Mouse (Mus musculus) layer of hippocampus, adult 8-10 months (tissue): ENCODE results near the gene Tubg1. TPM values are rescaled to one million over a fixed set of nuclear protein-coding genes. Genes with fewer than 3 reads are reported as not detected.
"Not testable (repeated sequence)": the region's sequence is repeated elsewhere in the genome, so short reads cannot be mapped to it uniquely, and the experiment has no call there.

Source experiments
- DNase-seq, 2 experiments: peaks; one replicate each; pipeline ENCODE4 v3.0.0; 2022; ENCODE audit warnings: low spot score in 2 of 2
- total RNA-seq, 4 experiments: library from RNA; stranded (reverse); gene quantifications; 2 replicates each; pipeline ENCODE4 v1.2.4; 2022

Tubg1 gene
- total RNA-seq, 4 experiments from 2014 or later = 39.8 to 43.9 (median 43.3) TPM

GRCm38 (mm10) chr11:101140164-101140819, 20.6 kb downstream of the Tubg1 start:
- no peak for DNase-seq

- no peak for DNase-seq
Measured at GRCm38 (mm10) chr11:101141088-101141487, 21.4 kb downstream of the Tubg1 start.

GRCm38 (mm10) chr11:101142215-101142967, 22.7 kb downstream of the Tubg1 start:
- no peak for DNase-seq

- DNase-seq = no peak
Measured at GRCm38 (mm10) chr11:101143338-101144225, 23.8 kb downstream of the Tubg1 start.

- no peak for DNase-seq
Measured at GRCm38 (mm10) chr11:101146377-101146776, 26.6 kb downstream of the Tubg1 start.

GRCm38 (mm10) chr11:101148751-101149150, 29.0 kb downstream of the Tubg1 start:
- no peak for DNase-seq

GRCm38 (mm10) chr11:101149178-101150105, 29.7 kb downstream of the Tubg1 start:
- no peak for DNase-seq

- DNase-seq = no peak
Measured at GRCm38 (mm10) chr11:101151063-101151462, 31.3 kb downstream of the Tubg1 start.

GRCm38 (mm10) chr11:101152825-101153224, 33.1 kb downstream of the Tubg1 start:
- DNase-seq = no peak

GRCm38 (mm10) chr11:101154648-101155047, 34.9 kb downstream of the Tubg1 start:
- DNase-seq = no peak

- no peak for DNase-seq
Measured at GRCm38 (mm10) chr11:101155151-101155550, 35.4 kb downstream of the Tubg1 start.

- peak; percentile 75 to 83 for DNase-seq
Measured at GRCm38 (mm10) chr11:101155728-101156371, 36.1 kb downstream of the Tubg1 start, which contains the start of gene Tubg2. Gene Tubg2 (plus strand): TSS chr11:101155907.

GRCm38 (mm10) chr11:101160151-101160550, 40.4 kb downstream of the Tubg1 start:
- DNase-seq = not testable (repeated sequence)

GRCm38 (mm10) chr11:101160981-101161505, 41.3 kb downstream of the Tubg1 start:
- not testable (repeated sequence) for DNase-seq

- no peak for DNase-seq
Measured at GRCm38 (mm10) chr11:101161551-101161950, 41.8 kb downstream of the Tubg1 start.

GRCm38 (mm10) chr11:101162301-101162700, 42.6 kb downstream of the Tubg1 start:
- DNase-seq = no peak

- DNase-seq = no peak
Measured at GRCm38 (mm10) chr11:101162772-101163171, 43.0 kb downstream of the Tubg1 start.

GRCm38 (mm10) chr11:101163476-101164350, 44.0 kb downstream of the Tubg1 start:
- DNase-seq = no peak

GRCm38 (mm10) chr11:101164351-101164665, 44.6 kb downstream of the Tubg1 start:
- no peak for DNase-seq
